In the genomic region with DNA sequence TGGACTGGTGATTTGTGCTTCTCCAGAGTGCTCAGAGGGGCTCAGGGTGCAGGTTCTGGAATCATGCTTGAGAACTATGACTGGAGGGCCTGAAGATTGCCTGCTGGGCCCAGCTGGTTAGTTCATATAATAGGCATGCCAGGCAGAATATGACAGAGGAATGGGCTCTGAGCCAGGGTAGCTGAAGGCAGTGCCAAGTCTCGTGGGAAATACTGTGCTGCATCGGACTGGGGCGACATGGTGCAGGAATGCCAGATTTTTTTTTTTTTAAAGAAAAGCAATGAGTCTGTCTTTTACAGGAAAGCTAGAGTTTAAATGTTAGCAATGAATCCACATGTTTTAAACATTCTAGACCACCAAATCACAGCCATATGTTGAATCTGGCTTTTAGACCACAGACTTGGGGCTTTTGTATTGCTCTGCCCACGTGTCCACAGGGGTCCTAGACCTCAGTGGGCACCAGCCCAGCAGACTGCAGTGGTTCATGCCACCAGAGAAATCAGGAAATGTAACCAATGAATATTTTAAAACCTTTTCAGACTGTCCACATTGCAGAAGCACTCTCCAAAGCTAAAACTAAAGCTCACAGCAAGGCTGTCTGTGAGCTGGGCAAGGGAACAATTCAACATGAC, we compare ENCODE assay signal across 8 mouse cellular contexts. TPM values are rescaled to one million over a fixed set of nuclear protein-coding genes. Genes with fewer than 3 reads are reported as not detected.
A peak's percentile ranks its signal among the peaks of the same experiment; 100 is the strongest.
DNase-seq lines count a peak whose midpoint lies in the region; ATAC-seq and TF ChIP-seq lines count a peak whose summit lies in the region.

No protein-coding gene starts in this region.

- H3K27ac ChIP-seq in lung, postnatal 0 days (ENCODE audit: low read length): no peak overlapping the region

- H3K4me1 ChIP-seq in lung, postnatal 0 days (ENCODE audit: insufficient read depth, low read depth, low read length): no peaks in the 10 kb centered on the region

- WGBS in lung, postnatal 0 days: 21% methylated on average over 4 of the region's 4 CpGs

- no peaks in the 10 kb centered on the region for H3K36me3 ChIP-seq in lung, postnatal 0 days (ENCODE audit: insufficient read depth, low read length)

- H3K9ac ChIP-seq in lung, postnatal 0 days (replicated peaks; ENCODE audit: low read depth): no peak overlapping the region

- peak; percentile 54 for ATAC-seq in lung, postnatal 0 days

- intact Hi-C loops in heart, postnatal 25 days (cut with DNase I): no loop called here

- no peak overlapping the region for H3K4me3 ChIP-seq in lung, postnatal 0 days (ENCODE audit: low read depth, low read length)

- H3K27me3 ChIP-seq in lung, postnatal 0 days (replicated peaks; ENCODE audit: insufficient read depth, low read length): no peaks in the 10 kb centered on the region

- peak; percentile 22 for DNase-seq in heart, adult 8-10 months (ENCODE audit: low spot score)
- DNase-seq in heart, postnatal 25 days (ENCODE audit: low spot score): no peak
- peak; percentile 24 to 40 for DNase-seq in adrenal gland, adult 18-20 months (ENCODE audit: low spot score in 2 of 2)
- DNase-seq in cerebellum, postnatal 36 days: peak; percentile 63
- peak; percentile 67 for DNase-seq in kidney, postnatal 14 days
- peak; percentile 55 for DNase-seq in lung, postnatal 0 days (ENCODE audit: low spot score)
- DNase-seq in c-Kit-positive CD71-positive TER-119-positive erythroid progenitor cells, embryonic 14.5 days (ENCODE audit: low spot score): no peak
- no peak for DNase-seq in thymus, postnatal 14 days

- no peaks in the 10 kb centered on the region for H3K9me3 ChIP-seq in lung, postnatal 0 days (ENCODE audit: low read length)

- no peak overlapping the region for H3K4me2 ChIP-seq in lung, postnatal 0 days (replicated peaks; ENCODE audit: low read depth, low read length)

- no peak for TF ChIP-seq EP300 in lung, postnatal 0 days (IDR thresholded peaks at IDR 0.05)

- no peak for TF ChIP-seq CTCF in lung, postnatal 0 days (IDR thresholded peaks at IDR 0.05)

RNA-seq across cellular contexts. Expression of gene Fam196b, which starts 33.8 kb away (rescaled TPM):
- total RNA-seq in heart, adult 8-10 months (2022): not detected
- not detected for total RNA-seq in heart, postnatal 25 days (2021)
- total RNA-seq in adrenal gland, adult 18-20 months (2021): not detected
- polyA plus RNA-seq in lung, postnatal 0 days (2015; fragmentation: Nextera tagmentation; extraction: Ambion mirVana): 0.08 and 0.10 TPM in 2 replicates

Comparison
In these comparisons a context has a peak if more than half of its experiments do, and no peak if none do; other contexts are left out.
1. DNase-seq: peak in heart, adult 8-10 months (single experiment), adrenal gland, adult 18-20 months (2 of 2), cerebellum, postnatal 36 days (2 of 2), kidney, postnatal 14 days (single experiment) and lung, postnatal 0 days (single experiment); none in heart, postnatal 25 days (single experiment), c-Kit-positive CD71-positive TER-119-positive erythroid progenitor cells, embryonic 14.5 days (single experiment) and thymus, postnatal 14 days (single experiment).